Mouse (Mus musculus) ovary, postnatal 14 days (tissue): ENCODE measurements around the gene Pld1.

Experiments used
- DNase-seq: peaks from one replicate; pipeline ENCODE4 v3.0.0; 2022; ENCODE audit warnings: low spot score

Pld1 gene

GRCm38 (mm10) chr3:27938381-27939323 lies at the start of gene Pld1:
TSS of gene Pld1 (plus strand) at chr3:27938695.
- peak; percentile 68 for DNase-seq

DNA sequence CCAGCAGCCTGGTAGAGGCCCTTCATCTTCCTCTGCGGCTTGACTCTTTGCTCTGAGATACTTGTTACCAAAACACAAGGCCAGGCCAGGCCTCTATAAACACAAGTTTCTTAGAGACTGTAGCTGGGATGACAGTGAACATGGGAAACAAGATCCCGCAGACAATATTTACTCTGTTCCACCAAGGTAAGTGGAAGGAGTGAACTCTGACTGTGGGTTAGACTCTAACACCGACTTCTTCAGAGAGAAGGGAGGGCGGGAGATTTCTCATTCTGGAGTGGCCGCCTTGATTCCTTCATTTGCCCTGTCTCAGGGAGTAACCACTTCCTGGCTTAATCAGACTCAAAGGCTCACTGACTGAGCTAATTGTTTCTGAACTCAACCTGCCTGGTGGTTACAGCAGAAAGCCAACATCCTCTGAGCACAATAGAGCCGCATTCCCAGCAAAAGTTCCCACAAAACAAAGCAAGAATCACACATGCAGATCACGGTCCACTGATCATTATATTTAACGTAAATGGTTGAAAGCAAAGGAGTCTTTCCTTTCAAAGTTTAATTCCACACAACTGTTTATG lies 42.1 kb upstream of the Pld1 start, which contains the start of gene Tmem212:
Gene Tmem212 (minus strand): TSS at position 51 of the 575 bp plus-strand sequence.
- DNase-seq, result no peak

DNA sequence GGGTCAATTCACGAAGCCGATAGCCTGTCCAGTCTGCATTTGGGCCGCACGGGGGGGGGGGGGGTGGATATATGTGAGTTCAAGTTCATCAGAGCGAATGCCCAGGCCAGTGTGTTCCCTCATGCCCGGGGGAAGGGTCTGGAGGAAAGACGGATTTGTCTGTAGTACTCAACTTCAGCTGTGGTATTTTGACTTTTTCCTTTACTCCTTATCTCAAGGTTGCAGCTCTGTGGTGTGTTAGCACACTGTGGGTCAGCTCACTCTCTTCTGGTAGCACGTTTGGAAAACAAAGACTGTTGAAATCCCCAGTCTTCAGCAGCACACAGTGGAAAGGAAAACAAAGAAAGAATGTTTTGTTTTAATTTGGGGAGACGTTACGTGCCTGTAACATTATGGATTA lies 40.3 kb upstream of the Pld1 start:
- DNase-seq, result no peak

GRCm38 (mm10) chr3:27899012-27899726 lies 39.3 kb upstream of the Pld1 start:
- DNase-seq, result no peak

DNA sequence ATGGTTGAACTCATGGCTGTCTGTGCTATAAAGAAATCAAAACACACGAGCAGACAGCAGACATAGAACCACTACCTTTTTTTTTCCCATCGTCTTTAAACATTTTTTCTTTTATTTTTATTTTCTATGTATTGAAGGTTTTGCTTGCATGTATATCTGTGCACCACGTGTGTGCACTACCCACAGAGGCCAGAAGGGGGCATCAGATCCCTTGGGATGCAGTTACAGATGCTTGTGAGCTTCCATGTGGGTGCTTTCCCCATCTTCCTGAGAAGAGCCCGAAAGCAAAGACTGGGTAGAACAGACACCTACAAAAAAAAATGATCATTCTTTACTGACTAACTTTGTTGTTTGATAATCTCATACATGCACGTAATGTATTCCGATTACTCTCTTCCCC lies 36.6 kb upstream of the Pld1 start:
- DNase-seq, result no peak

GRCm38 (mm10) chr3:27904659-27905330 lies 33.7 kb upstream of the Pld1 start:
- no peak for DNase-seq

DNA sequence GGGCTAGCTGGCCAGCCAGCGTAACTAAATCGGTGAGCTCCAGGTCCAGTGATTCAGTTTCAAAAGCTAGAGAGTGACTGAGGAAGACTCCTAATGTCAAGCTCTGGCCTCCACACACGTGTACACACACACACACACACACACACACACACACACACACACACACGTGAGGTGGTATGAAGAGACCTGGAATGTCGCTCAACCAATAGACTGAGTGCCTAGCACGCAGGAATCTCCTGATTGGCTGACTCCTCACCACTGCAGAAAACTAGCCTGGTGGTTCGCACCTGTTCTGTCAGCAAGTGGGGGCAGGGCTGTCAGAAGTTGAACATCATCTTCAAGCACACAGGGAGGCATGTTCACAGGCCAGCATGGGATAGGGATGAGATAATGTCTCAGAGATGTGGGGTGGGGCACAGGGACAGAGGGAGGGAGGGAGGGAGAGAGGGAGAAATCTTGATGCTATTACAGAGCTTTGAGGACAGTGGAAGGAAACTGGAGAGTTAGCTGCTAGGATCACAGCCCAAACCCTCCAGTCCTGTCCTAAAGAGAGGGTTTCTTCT lies 31.8 kb upstream of the Pld1 start:
- DNase-seq, result no peak

DNA sequence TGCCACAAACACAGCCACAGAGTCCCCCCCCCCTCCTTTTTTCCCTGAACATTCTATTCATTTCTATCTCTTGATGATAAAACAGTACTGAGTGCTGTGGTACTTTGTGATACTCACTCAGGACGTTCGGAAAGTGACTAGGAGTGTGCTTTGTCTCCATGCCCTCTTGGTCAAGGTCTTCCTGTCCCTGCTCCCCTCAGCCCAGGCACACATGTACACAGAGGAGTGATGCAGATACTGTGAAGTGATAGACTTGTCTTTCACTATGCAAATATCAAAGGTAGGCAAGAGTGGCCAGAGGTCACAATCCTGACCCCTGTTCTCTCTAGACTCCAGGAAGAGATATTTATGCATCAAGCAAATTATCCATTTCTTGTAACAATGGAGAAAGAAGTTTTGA lies 31.2 kb upstream of the Pld1 start:
- DNase-seq, result no peak

DNA sequence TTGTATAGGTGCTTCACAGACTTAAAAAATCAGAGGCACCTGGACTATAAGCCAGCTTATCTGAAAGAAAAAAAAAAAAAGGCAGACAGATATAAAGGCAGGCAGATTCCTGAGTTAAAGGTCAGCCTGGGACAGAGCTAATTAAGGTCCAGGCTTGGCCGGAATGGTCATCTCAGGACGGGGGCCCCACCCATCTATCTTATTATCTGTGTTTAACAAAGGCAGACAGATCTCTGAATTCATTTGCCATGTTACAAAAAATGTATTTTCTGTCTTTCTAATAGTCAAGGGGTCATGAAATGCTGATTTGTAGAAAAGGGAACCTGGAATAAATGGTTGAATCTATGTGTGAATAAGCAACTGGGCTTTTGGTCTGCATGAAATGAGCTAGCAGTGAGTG lies 30.2 kb upstream of the Pld1 start:
- no peak for DNase-seq

GRCm38 (mm10) chr3:27909016-27909415 lies 29.5 kb upstream of the Pld1 start:
- no peak for DNase-seq

DNA sequence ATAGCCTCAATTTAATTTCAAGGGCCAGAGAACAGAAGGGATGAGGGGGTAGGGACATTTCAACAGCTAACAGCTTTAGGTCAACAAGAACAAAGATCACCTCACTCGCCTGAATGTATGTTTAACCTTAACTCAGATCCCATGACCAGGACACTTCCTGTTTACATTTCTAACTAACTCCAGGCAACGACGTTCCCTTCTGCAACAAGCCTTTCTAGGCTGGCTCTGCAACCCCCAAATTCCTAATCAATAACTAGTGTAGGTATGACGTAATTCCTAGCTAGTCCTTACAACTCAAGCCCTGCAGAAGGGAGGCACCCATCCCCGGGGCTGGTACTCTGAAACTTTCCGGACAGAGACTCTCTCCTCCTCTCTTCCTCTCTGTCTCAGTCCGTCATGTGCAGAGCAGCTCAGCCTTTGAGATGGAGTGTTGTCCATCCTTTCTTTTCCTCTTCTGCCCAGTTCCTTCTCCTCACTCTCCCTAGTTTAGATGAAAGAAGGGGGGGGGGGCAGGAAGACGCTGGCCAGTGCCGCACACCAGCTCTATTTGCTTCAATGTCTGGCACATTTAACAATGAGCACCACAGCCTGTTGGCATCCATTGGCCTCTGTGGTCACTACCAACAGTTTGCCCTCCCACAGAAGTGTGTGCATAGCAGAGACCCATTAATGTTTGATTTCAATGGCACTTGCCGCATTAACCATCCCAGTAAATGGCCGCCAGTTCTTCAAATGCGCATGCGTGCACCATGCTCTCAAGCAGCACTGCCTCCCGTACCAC lies 19.6 kb upstream of the Pld1 start:
- DNase-seq, result no peak

DNA sequence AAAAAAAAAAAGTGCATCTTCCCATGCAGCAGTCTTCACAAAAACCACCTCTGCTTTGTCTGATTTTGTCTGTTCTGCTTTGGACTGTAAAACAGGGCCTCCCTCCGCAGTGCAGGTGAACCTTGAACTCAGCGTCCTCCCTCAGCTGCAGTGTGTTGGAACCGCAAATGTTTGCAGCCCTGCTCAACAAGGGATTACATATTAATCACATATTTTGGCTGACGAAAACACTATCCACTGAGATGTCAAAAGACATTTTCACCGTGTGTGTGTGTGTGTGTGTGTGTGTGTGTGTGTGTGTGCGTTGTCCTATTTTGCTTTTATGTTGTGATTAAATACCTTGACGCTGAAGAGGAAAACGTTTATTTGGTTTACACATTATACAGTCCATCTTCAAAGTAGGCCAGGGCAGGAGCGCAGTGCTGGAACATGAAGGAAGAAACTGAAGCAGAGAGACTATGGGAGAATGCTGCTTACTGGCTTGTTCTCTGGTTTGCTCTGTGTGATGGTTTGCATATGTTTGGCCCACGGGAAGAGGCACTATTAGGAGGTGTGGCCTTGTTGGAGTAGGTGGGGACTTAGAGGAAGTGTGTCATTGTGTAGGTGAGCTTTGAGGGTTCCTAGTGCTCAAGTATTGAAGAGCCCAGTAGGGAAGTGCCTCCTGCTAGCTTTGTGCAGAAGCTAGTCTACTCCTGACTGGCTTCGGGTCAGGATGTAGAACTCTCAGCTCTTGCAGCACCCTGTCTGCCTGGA lies 17.1 kb upstream of the Pld1 start:
- DNase-seq, result no peak

GRCm38 (mm10) chr3:27924037-27924436 lies 14.5 kb upstream of the Pld1 start:
- no peak for DNase-seq

DNA sequence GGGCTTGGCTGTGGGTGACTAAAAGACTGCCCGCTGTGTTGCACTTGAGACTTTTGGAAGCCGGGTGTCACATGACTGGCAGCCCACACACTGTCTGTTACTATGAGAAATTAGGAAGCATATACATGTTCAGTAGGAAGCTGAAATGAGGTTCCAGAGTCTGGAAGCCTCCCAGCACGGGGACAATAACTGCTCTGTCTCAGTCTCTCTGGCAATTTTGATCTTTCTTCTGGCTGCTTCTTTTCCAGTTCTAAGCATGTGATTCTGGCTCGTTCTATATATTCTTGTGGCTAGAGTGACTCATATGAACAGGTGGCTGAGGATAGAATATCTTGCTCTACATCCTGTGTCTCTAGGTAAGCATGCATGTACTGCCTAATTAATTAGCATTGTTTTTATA lies 9.3 kb upstream of the Pld1 start:
- no peak for DNase-seq

GRCm38 (mm10) chr3:27932391-27932790 lies 6.1 kb upstream of the Pld1 start:
- DNase-seq, result no peak

DNA sequence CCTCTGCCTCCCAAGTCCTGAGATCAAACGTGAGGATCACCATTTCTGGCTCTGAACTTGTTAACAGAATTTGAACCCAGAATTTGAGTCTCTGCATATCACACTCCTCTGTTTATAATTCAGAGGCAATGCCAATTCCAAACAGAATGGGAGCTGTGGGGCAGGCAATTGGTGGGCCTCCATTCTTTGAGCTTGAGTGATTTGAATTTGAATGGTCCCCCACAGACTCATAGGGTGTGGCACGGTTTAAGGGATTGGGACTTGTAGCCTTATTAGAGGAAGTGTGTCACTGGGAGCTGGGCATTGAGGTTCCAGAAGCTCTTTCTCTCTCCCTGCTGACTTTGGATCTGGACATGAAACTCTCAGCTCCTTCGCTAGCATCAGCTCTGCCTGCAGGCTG lies 2.9 kb upstream of the Pld1 start:
- DNase-seq, result no peak

DNA sequence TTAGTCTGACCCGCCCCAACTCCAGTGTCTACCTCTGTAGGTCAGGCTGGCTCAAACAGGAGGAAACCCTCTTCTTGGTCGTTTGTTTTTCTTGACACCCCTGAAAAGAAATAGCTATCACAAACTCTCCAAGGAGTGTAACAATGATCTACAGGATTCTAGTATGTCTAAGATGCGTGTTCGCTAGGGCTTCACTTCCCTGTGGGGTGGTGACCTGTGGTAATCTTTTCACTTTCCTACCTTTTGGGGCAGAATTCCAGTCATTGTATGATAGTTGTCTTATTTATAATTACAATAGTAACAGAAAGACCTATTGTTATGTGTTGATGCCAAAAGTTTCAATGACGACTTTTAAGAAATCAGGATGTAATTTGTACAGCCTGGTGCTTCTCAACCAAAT lies 1.8 kb upstream of the Pld1 start:
- DNase-seq, result no peak

- DNase-seq, result no peak
These were observed 1.1 kb upstream of the Pld1 start for GRCm38 (mm10) chr3:27937144-27938110.

DNA sequence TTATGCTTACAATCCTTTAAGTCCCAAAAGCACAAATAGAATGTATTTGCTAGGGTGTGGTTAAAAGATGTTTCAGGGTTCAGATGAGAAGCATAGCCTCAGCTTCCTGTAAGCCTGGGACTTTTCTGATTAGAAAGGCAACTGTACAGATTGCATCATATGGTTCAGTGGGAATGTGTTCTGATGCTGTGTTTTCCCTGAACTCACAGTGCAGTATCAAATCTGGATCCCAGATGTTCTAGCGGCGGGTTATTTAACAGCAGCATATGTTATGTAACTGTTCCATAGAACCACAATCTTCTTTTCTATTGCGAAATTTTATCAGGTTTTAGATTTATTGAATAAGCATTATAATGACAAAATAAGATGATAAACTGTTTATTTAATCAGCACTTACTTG lies 3.1 kb downstream of the Pld1 start:
- no peak for DNase-seq
